Mouse (Mus musculus): ENCODE measurements around the gene Dnah8.

Dnah8 gene

DNA sequence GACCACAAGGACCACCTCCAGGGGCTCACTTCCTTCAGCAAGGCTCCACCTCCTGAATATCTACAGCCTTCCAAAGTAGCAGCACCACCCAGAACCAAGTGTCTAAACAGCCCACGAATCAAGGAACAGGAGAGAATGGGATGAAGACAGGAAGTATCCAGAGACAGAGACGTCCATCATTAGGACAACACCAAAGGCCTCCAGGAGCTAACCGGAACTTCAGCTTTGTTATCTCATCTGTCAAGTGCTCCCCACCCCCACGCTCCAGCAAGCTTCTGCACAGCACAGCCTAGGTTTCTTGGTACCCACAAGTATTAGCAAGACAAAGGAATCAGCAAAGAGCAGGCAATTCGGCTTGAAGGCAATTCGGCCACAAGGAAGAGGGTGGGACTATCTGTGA, 254.5 kb downstream of the Dnah8 start:
- DNase-seq (ENCODE audit: low spot score in 2 of 2): no peak

- DNase-seq (ENCODE audit: low spot score in 2 of 2): no peak
Measured at GRCm38 (mm10) chr17:30880391-30880790, 256.2 kb downstream of the Dnah8 start.

DNA sequence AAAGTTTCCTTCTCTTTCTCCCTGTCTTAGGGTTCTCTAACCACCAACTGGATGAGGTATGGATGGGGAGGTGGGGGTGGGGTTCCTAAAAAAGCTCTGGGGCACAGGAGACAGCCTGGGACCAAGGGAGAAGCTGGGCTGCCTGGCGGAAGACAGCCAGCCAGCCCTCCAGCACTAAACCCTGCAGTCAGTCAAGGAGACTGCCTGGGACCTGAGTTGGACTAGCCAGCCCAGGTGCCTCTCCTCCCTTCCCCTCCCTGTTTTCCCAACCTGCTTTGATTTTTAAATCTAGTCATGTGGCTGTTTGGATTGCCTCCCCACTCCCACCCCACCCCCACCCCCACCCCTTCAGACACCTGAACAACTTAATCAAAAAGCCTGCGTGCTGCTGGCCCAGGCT, 256.8 kb downstream of the Dnah8 start:
- no peak for DNase-seq (ENCODE audit: low spot score in 2 of 2)

DNA sequence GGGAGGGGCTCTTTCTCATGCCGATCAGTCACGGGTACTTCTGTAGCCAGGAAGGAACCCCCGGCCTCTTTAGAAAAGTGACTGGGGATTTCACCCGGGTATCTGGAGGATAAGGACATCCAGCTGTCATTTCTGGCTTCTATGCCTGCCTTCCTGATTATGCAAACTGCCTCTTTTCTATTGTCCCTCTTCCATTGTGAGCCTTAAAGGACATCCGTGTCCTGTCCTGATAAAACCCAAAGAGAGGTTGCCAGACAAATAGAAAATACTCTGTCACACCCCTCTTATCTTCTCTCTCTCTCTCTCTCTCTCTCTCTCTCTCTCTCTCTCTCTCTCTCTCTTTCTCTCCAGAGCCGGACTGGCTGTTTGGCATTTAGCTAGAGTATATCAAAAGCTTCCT, 258.1 kb downstream of the Dnah8 start:
- DNase-seq (ENCODE audit: low spot score in 2 of 2): no peak

DNA sequence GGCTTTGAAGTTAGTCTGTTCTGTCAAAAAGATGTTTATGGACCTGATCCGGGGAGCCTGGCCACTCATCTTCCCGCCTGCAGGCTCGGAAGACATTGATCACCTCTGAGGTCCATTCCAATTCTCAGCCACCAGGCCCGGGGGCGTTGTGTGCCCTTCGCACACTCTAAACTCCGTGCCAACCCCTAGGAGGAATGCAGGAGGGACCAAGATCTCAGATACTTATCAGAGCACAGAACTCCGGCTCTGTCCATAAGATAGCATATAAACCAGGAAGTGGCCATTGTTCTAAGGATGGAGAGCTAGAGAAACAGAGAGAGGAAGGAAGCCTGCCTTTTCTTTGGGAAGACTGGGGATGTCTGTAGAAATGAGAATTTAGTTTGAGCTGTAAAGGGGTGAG, 259.4 kb downstream of the Dnah8 start:
- no peak for DNase-seq (ENCODE audit: low spot score in 2 of 2)

GRCm38 (mm10) chr17:30892086-30892485, 267.9 kb downstream of the Dnah8 start:
- DNase-seq (ENCODE audit: low spot score in 2 of 2): no peak

DNA sequence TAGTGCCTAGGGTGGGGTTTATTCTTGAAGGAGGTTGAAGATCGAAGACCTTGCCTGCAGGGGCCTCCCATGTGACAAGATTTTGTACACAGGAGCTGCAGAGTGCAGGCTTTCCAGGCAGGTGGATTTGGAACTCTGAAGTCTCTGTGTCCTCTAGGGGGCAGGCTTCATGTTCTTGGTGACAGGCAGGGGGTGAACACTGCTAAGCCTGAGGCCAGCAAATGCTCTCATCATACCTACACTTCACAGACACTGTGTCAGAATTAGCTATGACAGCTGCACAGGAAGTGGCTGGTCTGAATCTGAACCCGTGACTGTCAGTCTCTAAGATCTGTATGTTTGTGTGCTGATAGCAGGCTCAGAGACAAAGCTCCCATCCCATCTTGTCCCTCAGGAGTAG, 268.6 kb downstream of the Dnah8 start:
- no peak for DNase-seq (ENCODE audit: low spot score in 2 of 2)

DNA sequence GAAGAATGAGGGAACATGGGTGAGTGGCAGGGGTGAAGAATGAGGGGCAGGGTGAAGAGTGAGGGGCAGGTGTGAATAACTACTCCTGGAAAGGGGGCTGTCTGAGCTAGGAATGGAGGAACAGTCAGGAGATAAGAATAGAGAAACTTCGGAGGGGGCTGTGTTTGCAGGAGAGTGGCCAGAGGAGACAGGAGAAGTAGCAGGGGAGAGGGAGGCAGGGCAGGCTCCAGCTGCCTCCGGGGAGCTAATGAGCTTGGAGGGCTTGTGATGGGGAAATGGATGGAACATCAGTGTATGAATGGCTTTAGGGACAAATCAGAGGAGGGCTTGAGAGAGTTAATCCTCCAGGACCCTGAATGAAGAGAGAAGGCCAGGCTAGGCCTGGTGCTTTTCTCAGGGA, 272.9 kb downstream of the Dnah8 start:
- DNase-seq (ENCODE audit: low spot score in 2 of 2): no peak

DNA sequence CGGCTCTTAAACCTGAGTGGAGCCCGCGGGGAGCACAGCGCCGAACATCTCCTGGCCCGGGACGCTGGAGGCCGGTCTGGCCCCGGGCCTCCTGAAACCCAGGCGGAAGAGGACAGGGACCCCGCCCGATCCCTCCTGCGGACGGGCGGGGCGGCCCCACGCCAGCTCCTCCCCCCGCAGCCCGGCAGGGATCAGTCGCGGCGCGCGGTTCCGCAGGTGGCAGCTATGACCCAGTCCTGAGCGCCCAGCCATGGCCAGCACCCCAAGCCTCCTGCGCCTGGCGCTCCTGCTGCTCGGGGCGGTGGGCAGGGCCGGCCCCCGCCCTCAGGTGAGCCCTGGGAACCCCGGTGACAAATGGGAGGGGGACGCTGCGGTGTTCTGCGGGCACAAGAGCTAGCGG, 277.5 kb downstream of the Dnah8 start, which contains the start of gene Glp1r:
Gene Glp1r (plus strand): TSS at position 191 of the 400 bp plus-strand sequence.
- no peak for DNase-seq (ENCODE audit: low spot score in 2 of 2)

DNA sequence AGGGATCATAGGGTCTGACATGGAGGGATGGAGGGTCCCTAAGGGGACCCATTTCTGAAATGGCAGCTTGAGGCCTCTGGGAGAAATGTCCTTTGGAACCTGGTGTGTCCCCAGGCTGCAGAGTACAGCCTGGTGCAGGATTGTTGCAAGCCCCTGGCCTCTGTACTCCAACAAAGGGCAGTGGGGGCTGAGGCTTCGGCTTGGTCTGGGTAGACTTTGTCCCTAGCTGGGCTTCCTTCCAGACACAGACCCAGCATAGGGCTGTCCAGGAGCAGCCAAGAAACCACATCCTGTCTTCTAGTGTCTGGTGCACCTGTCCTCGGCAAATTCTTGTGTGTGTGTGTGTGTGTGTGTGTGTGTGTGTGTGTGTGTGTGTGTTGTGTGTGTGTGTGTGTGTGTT, 279.9 kb downstream of the Dnah8 start:
- DNase-seq (ENCODE audit: low spot score in 2 of 2): no peak

- no peak for DNase-seq (ENCODE audit: low spot score in 2 of 2)
Measured at GRCm38 (mm10) chr17:30907577-30907976, 283.4 kb downstream of the Dnah8 start.

DNA sequence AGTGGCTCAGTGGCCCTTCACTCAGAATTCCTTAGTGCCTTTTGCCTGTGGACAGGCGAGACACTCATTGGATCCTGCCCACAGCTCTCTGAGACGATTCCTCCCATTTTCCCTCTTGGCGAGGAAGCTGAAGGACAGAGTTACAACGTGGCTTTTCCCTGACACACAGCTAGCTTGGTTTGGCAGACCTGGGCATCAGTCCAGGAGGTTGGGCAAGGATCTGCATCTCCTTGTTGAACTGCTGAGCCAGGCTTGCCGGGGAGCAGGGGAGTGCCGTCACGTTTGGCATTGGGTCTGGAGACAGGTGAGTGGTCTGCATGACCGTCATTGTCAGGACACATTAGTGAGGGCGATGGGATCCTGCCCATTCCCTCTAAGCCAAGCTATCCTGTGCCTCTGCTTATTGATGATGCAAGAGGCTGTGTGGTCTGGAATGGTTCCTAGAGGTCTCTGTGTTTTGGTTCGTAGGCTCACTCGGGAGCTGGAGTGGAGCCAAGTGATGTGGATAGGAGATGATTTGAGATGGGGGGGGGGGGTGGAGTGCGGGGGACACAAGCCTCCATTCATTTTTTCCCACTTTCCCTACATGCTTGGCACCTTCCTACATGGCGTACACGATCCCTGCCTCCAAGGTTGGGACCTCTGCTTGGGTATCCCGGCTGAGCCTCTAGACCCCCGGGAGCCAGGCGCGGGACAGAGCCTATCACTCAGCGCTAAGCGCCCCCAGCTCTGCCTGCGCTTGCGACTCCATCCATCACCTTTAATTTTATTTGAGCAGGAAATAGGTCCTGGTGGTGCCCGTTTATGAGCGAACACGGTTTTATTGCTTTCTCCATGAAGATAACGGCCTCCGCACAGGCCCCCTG, 286.9 kb downstream of the Dnah8 start:
- DNase-seq (ENCODE audit: low spot score in 2 of 2): no peak

- no peak for DNase-seq (ENCODE audit: low spot score in 2 of 2)
Measured at GRCm38 (mm10) chr17:30911732-30912088, 287.6 kb downstream of the Dnah8 start.

DNA sequence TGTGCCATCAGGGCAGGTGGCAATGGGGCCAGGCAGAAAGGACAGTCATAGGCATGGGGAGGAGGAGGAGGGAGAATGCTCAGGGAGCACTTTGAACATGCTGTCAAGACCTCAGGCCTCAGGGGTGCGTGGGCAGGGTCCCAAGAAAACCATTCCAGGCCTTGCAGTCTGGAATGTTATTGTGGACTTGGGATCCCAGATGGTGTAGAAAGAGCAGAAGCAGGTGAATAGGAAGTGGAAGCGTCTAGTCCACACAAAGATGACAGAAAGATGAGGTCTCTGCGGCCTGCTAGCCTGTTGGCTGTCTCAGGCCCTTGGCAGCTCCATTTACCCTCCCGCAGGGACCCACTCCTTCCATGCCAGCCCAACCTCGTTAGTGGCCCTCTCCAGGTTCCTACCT, 288.4 kb downstream of the Dnah8 start:
- DNase-seq (ENCODE audit: low spot score in 2 of 2): no peak

- DNase-seq (ENCODE audit: low spot score in 2 of 2): no peak
Measured at GRCm38 (mm10) chr17:30914264-30914663, 290.1 kb downstream of the Dnah8 start.

GRCm38 (mm10) chr17:30923566-30923965, 299.4 kb downstream of the Dnah8 start:
- DNase-seq (ENCODE audit: low spot score in 2 of 2): no peak

Data from spleen, postnatal 14 days (tissue).